9 mouse cellular contexts compared by ENCODE assay signal in the genomic region with DNA sequence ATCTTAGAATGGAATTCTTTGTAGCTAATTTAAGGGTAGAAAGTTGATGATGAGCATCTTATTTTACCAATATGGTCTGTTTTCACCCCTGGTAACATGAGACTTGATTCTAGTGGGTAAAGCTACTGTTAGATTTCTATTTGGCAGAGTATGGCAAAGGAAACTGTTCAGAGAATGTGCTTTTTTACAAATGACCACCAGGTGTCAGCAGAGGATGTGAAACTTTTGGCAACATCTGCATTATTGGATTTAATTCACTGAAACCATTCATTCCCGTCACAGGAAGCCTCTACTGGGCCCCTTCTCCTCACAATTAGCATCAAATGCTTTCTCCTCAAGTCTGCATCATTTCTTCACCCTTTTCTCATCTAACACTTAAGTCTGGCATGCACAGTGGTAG.
A peak's percentile ranks its signal among the peaks of the same experiment; 100 is the strongest.
DNase-seq lines count a peak whose midpoint lies in the region; ATAC-seq lines count a peak whose summit lies in the region.
"Had no signal": no experiment of that assay in that cellular context is flagged by ENCODE, and none has a peak within 500 bp of the region (broad histone marks: within the 10 kb centered on the region; RNA-seq: fewer than 3 reads in every experiment).

No protein-coding gene starts in this region.

- no peaks in the 10 kb centered on the region for H3K9me3 ChIP-seq in forebrain, embryonic 15.5 days
- no peaks in the 10 kb centered on the region for H3K9me3 ChIP-seq in forebrain, embryonic 12.5 days
- no peaks in the 10 kb centered on the region for H3K9me3 ChIP-seq in limb, embryonic 11.5 days (ENCODE audit: control insufficient read depth, low read length)
- H3K9me3 ChIP-seq in limb, embryonic 10.5 days (replicated peaks), result no peaks in the 10 kb centered on the region
- H3K9me3 ChIP-seq: hindbrain, embryonic 15.5 days had no signal

- no peak overlapping the region for H3K4me2 ChIP-seq in forebrain, embryonic 15.5 days (replicated peaks)
- no peak overlapping the region for H3K4me2 ChIP-seq in forebrain, embryonic 12.5 days
- no peak overlapping the region for H3K4me2 ChIP-seq in limb, embryonic 11.5 days (ENCODE audit: low read depth, severe bottlenecking)
- H3K4me2 ChIP-seq: hindbrain, embryonic 15.5 days had no signal

- no peaks in the 10 kb centered on the region for H3K36me3 ChIP-seq in forebrain, embryonic 15.5 days
- no peaks in the 10 kb centered on the region for H3K36me3 ChIP-seq in forebrain, embryonic 12.5 days (replicated peaks)
- H3K36me3 ChIP-seq in limb, embryonic 11.5 days (ENCODE audit: control insufficient read depth, insufficient read depth, low read length), result no peaks in the 10 kb centered on the region
- H3K36me3 ChIP-seq in limb, embryonic 10.5 days, result no peaks in the 10 kb centered on the region
- H3K36me3 ChIP-seq: hindbrain, embryonic 15.5 days had no signal

- DNase-seq in limb, embryonic 11.5 days (ENCODE audit: low spot score), result peak; percentile 22
- DNase-seq in limb, embryonic 10.5 days (ENCODE audit: low spot score), result no peak
- peak; percentile 57 for DNase-seq in brain, adult 2 months (ENCODE audit: low read depth, low spot score)
- DNase-seq in lung, postnatal 25 days (ENCODE audit: low spot score), result peak; percentile 25
- no peak for DNase-seq in spleen, postnatal 10 days (ENCODE audit: low spot score in 2 of 2)
- DNase-seq in right cerebral cortex, postnatal 10 days (ENCODE audit: low spot score in 2 of 2), result no peak

- WGBS in forebrain, embryonic 15.5 days, result 18% methylated on average over 1 of the region's 1 CpGs
- 25% methylated on average over 1 of the region's 1 CpGs for WGBS in forebrain, embryonic 12.5 days
- WGBS in limb, embryonic 11.5 days, result 17% methylated on average over 1 of the region's 1 CpGs
- WGBS in limb, embryonic 10.5 days, result 36% methylated on average over 1 of the region's 1 CpGs

- no peak overlapping the region for H3K27ac ChIP-seq in forebrain, embryonic 15.5 days (replicated peaks)
- no peak overlapping the region for H3K27ac ChIP-seq in forebrain, embryonic 12.5 days
- H3K27ac ChIP-seq in limb, embryonic 11.5 days (replicated peaks; ENCODE audit: low read depth, low read length), result no peak overlapping the region
- no peak overlapping the region for H3K27ac ChIP-seq in limb, embryonic 10.5 days
- H3K27ac ChIP-seq: hindbrain, embryonic 15.5 days had no signal

- H3K9ac ChIP-seq in forebrain, embryonic 15.5 days (replicated peaks), result no peak overlapping the region
- H3K9ac ChIP-seq in forebrain, embryonic 12.5 days, result no peak overlapping the region
- H3K9ac ChIP-seq in limb, embryonic 11.5 days (ENCODE audit: low read length), result no peak overlapping the region
- H3K9ac ChIP-seq: hindbrain, embryonic 15.5 days had no signal

- H3K27me3 ChIP-seq in forebrain, embryonic 15.5 days, result no peaks in the 10 kb centered on the region
- H3K27me3 ChIP-seq in forebrain, embryonic 12.5 days, result no peaks in the 10 kb centered on the region
- H3K27me3 ChIP-seq in limb, embryonic 11.5 days (ENCODE audit: control insufficient read depth, insufficient read depth, low read length), result no peaks in the 10 kb centered on the region
- 0 out of 2 replicates have a peak, but pooled peaks cover 5% of the 10 kb centered on the region for H3K27me3 ChIP-seq in limb, embryonic 10.5 days (ENCODE audit: low read depth, poor library complexity, severe bottlenecking)
- H3K27me3 ChIP-seq: hindbrain, embryonic 15.5 days had no signal

- no peak overlapping the region for H3K4me3 ChIP-seq in forebrain, embryonic 15.5 days
- H3K4me3 ChIP-seq in forebrain, embryonic 12.5 days (replicated peaks), result no peak overlapping the region
- H3K4me3 ChIP-seq in limb, embryonic 11.5 days (ENCODE audit: low read depth, low read length), result no peak overlapping the region
- H3K4me3 ChIP-seq in limb, embryonic 10.5 days, result no peak overlapping the region
- H3K4me3 ChIP-seq: hindbrain, embryonic 15.5 days had no signal

- 0 out of 2 replicates have a peak, but pooled peaks have one; percentile 17 for ATAC-seq in forebrain, embryonic 15.5 days (replicated peaks)
- no peak for ATAC-seq in forebrain, embryonic 12.5 days (ENCODE audit: low FRiP score)
- ATAC-seq in limb, embryonic 11.5 days (ENCODE audit: insufficient number of reproducible peaks, low FRiP score, low TSS enrichment, low read depth), result no peak

- H3K4me1 ChIP-seq in forebrain, embryonic 15.5 days, result peaks cover 18% of the 10 kb centered on the region
- no peaks in the 10 kb centered on the region for H3K4me1 ChIP-seq in forebrain, embryonic 12.5 days
- no peaks in the 10 kb centered on the region for H3K4me1 ChIP-seq in limb, embryonic 11.5 days (ENCODE audit: control insufficient read depth, insufficient read depth, low read length)
- H3K4me1 ChIP-seq in limb, embryonic 10.5 days, result no peaks in the 10 kb centered on the region

Comparison
In these comparisons a context has a peak if more than half of its experiments do, and no peak if none do; other contexts are left out.
1. DNase-seq: peak in limb, embryonic 11.5 days (single experiment), brain, adult 2 months (single experiment) and lung, postnatal 25 days (single experiment); none in limb, embryonic 10.5 days (single experiment), spleen, postnatal 10 days (0 of 2) and right cerebral cortex, postnatal 10 days (0 of 2).